Mouse (Mus musculus) myocyte (in vitro differentiated cells): Measurements from ENCODE around the gene Cdh1. TPM values are rescaled to one million over a fixed set of nuclear protein-coding genes. Genes with fewer than 3 reads are reported as not detected.

Source experiments
- H3K27me3 ChIP-seq: one replicate; pipeline ENCODE4 v1.6.1; 2011; ENCODE audit not compliant: control insufficient read depth, insufficient read depth, insufficient read length
- H3K36me3 ChIP-seq: one replicate; pipeline ENCODE4 v1.6.1; 2011; ENCODE audit not compliant: control insufficient read depth, insufficient read depth
- H3K4me2 ChIP-seq: one replicate; pipeline ENCODE4 v1.6.1; 2011; ENCODE audit warnings: low read depth, control low read depth
- H3K4me3 ChIP-seq: one replicate; pipeline ENCODE4 v1.5.1; 2011; ENCODE audit warnings: mild to moderate bottlenecking, control low read depth, moderate library complexity
- H3K79me2 ChIP-seq: one replicate; pipeline ENCODE4 v1.6.1; 2011; ENCODE audit not compliant: control insufficient read depth, insufficient read depth
- H3ac ChIP-seq: one replicate; pipeline ENCODE4 v1.6.1; 2011; ENCODE audit not compliant: control insufficient read depth, insufficient read length
- CEBPB ChIP-seq: IDR thresholded peaks from 2 replicates; pipeline ENCODE4 v1.6.1; 2011; ENCODE audit warnings: mild to moderate bottlenecking, moderate library complexity; ENCODE audit not compliant: poor library complexity, insufficient read depth, severe bottlenecking
- E2F4 ChIP-seq: IDR thresholded peaks from one replicate; pipeline ENCODE4 v1.6.1; 2011; ENCODE audit warnings: mild to moderate bottlenecking, control low read depth, moderate library complexity; ENCODE audit not compliant: insufficient read depth
- MAX ChIP-seq: IDR thresholded peaks from one replicate; pipeline ENCODE4 v1.6.1; 2011; ENCODE audit warnings: low read depth, mild to moderate bottlenecking, control low read depth
- MYOD1 ChIP-seq, 3 experiments: IDR thresholded peaks; one replicate each; pipeline ENCODE4 v1.6.1; 2011; ENCODE audit warnings: control low read depth in 2 of 3, low read depth in 2 of 3, mild to moderate bottlenecking in 2 of 3, moderate library complexity in 1 of 3; ENCODE audit not compliant: insufficient read length in 2 of 3, control insufficient read depth in 1 of 3
- MYOG ChIP-seq, 3 experiments: IDR thresholded peaks; one replicate each; pipeline ENCODE4 v1.6.1; 2011; ENCODE audit warnings: control low read depth in 2 of 3, low read depth in 2 of 3, mild to moderate bottlenecking in 2 of 3; ENCODE audit not compliant: insufficient read length in 2 of 3, control insufficient read depth in 1 of 3, insufficient read depth in 1 of 3
- POLR2A ChIP-seq: IDR thresholded peaks from one replicate; pipeline ENCODE4 v1.6.1; 2011; ENCODE audit warnings: low read depth, mild to moderate bottlenecking, control low read depth, moderate library complexity; ENCODE audit not compliant: insufficient read length
- POLR2AphosphoS2 ChIP-seq: IDR thresholded peaks from one replicate; pipeline ENCODE4 v1.6.1; 2011; ENCODE audit warnings: low read depth, control low read depth; ENCODE audit not compliant: insufficient read length
- REST ChIP-seq: IDR thresholded peaks from one replicate; pipeline ENCODE4 v1.6.1; 2011; ENCODE audit warnings: mild to moderate bottlenecking, control low read depth, moderate library complexity; ENCODE audit not compliant: insufficient read depth, insufficient read length
- SRF ChIP-seq: IDR thresholded peaks from one replicate; pipeline ENCODE4 v1.6.1; 2011; ENCODE audit warnings: low read depth; ENCODE audit not compliant: control insufficient read depth, insufficient read length
- TCF12 ChIP-seq: IDR thresholded peaks from one replicate; pipeline ENCODE4 v1.6.1; 2011; ENCODE audit warnings: mild to moderate bottlenecking, control low read depth; ENCODE audit not compliant: poor library complexity, insufficient read depth, severe bottlenecking
- TCF3 ChIP-seq: IDR thresholded peaks from one replicate; pipeline ENCODE4 v1.6.1; 2011; ENCODE audit warnings: low read depth, control low read depth; ENCODE audit not compliant: insufficient read length
- USF1 ChIP-seq: IDR thresholded peaks from one replicate; pipeline ENCODE4 v1.6.1; 2011; ENCODE audit warnings: low read depth, mild to moderate bottlenecking, control low read depth, moderate library complexity
- polyA plus RNA-seq: library from polyadenylated mRNA; unstranded; fragments of >200 nt; fragmentation: generic; extraction: Trizol; gene quantifications from one replicate; pipeline ENCODE4 v1.2.1, GENCODE M21; 2012; ENCODE audit warnings: missing spikeins

Gene Cdh1
- polyA plus RNA-seq, 1 experiment = 0.11 TPM

DNA sequence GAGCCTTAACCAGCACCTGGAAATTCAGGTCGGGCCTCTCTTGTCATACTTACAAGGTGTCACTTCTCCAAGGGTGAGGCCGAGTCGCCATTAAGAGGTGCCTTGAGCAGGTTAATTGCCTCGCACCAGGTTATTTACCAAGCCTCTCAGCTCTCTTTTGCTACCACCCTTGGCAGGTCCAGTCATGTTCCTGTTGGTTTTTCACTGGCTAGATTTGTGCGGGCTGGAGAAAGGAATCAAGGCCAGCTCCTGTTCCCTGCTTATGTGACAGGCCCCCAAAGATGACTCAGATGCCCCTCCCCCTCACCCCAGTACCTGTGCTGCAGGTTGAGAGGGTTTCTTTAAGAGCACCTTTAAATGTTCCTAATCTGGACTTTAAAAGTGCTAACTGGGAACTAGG lies 43.6 kb downstream of the Cdh1 start:
- Histone ChIP-seq H3K79me2 (no peaks in the 10 kb centered on the region), H3K27me3 (no peaks in the 10 kb centered on the region), H3K4me2 (no peak overlapping the region), H3ac (no peak overlapping the region), H3K36me3 (no peaks in the 10 kb centered on the region), H3K4me3 (no peak overlapping the region)
- TF ChIP-seq MYOG (IDR thresholded peaks at IDR 0.05; ENCODE audit: control insufficient read depth in 1 of 3, insufficient read depth in 1 of 3, insufficient read length in 2 of 3, low read depth in 2 of 3) = no peak
- TF ChIP-seq MYOD1 (IDR thresholded peaks at IDR 0.05; ENCODE audit: control insufficient read depth in 1 of 3, insufficient read length in 2 of 3, low read depth in 2 of 3) = no peak
- TF ChIP-seq POLR2A = no peak
- no peak for TF ChIP-seq MAX
- no peak for TF ChIP-seq E2F4
- TF ChIP-seq SRF = no peak
- no peak for TF ChIP-seq POLR2AphosphoS2
- no peak for TF ChIP-seq REST
- no peak for TF ChIP-seq TCF3
- TF ChIP-seq USF1 = no peak
- no peak for TF ChIP-seq TCF12
- TF ChIP-seq CEBPB = no peak

GRCm38 (mm10) chr8:106647387-106647786 lies 44.2 kb downstream of the Cdh1 start:
- no peaks in the 10 kb centered on the region for H3K79me2 ChIP-seq
- H3K27me3 ChIP-seq = no peaks in the 10 kb centered on the region
- no peak overlapping the region for H3K4me3 ChIP-seq
- no peak overlapping the region for H3K4me2 ChIP-seq
- no peak for TF ChIP-seq REST
- TF ChIP-seq SRF = no peak
- TF ChIP-seq CEBPB = no peak
- no peak for TF ChIP-seq MAX
- TF ChIP-seq POLR2A = no peak
- H3ac ChIP-seq = no peak overlapping the region
- H3K36me3 ChIP-seq = no peaks in the 10 kb centered on the region

DNA sequence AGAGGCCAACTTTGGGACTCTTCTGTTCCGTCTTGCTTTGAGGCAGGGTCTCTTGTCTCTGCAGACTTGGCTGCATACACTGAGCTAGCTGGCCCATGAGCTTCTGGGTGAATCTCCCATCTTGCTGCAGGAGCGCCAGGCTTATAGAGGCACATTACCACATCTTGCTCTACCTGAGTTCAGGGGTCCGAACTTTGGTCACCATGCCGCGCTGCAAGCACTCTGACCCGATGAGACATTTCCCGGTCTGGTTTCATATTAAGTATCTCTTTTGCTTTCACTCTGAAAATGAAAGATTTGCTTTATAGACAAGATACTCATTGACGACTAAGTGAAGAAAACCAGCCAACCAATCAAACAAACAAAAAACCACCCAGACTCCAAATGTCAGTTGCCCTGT lies 45.3 kb downstream of the Cdh1 start:
- no peak overlapping the region for H3K4me2 ChIP-seq
- H3ac ChIP-seq = no peak overlapping the region

DNA sequence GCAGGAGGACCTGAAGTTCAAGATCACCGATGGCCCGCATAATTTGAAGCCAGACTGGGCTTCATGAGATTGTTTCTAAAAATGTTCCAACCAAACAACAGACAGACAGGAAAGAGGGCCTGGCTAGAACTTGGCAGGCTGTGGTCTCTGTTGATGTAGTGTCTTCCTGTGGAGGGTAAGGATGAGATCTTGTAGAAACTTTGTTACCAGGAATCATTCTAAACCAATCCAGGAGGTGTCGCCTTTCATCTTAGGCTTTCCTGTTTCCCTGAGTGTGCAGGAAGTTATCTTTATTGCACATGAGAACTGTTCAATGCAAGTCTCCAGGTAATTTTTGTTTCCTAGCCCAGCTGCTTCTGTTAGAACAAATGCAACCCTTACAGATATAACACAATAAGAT lies 48.8 kb downstream of the Cdh1 start:
- Histone ChIP-seq H3K79me2 (no peaks in the 10 kb centered on the region), H3ac (no peak overlapping the region), H3K36me3 (no peaks in the 10 kb centered on the region), H3K4me3 (no peak overlapping the region), H3K4me2 (no peak overlapping the region), H3K27me3 (no peaks in the 10 kb centered on the region)
- TF ChIP-seq REST (no peak), POLR2A (no peak), MYOG (IDR thresholded peaks at IDR 0.05; ENCODE audit: control insufficient read depth in 1 of 3, insufficient read depth in 1 of 3, insufficient read length in 2 of 3, low read depth in 2 of 3) (no peak), POLR2AphosphoS2 (no peak), MAX (no peak), MYOD1 (IDR thresholded peaks at IDR 0.05; ENCODE audit: control insufficient read depth in 1 of 3, insufficient read length in 2 of 3, low read depth in 2 of 3) (no peak), TCF3 (no peak)

More for the DNA sequence above, 45.3 kb downstream of the Cdh1 start:
- Histone ChIP-seq H3K79me2 (no peaks in the 10 kb centered on the region), H3K4me3 (no peak overlapping the region), H3K36me3 (no peaks in the 10 kb centered on the region), H3K27me3 (no peaks in the 10 kb centered on the region)
- TF ChIP-seq TCF12 (no peak), MAX (no peak), REST (no peak), POLR2AphosphoS2 (no peak), SRF (no peak), POLR2A (no peak), CEBPB (no peak)

DNA sequence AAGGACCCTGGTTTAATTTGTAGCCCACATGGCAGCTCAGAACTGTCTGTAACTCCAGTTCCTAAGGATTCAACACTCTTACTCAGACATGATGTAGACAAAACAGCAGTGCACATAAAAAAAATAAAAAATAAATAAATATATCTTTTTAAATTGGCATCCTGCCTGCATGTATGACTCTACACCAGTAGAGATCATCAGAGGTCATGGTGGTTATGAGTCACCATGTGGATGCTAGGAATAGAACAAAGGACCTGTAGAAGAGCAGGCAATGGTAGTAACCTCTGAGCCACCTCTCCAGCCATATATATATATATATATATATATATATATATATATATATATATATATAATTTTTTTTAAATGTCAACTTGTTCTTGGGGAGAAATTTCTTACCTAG lies 52.9 kb downstream of the Cdh1 start:
- Histone ChIP-seq H3K79me2 (no peaks in the 10 kb centered on the region), H3ac (no peak overlapping the region), H3K36me3 (no peaks in the 10 kb centered on the region), H3K27me3 (no peaks in the 10 kb centered on the region), H3K4me2 (no peak overlapping the region), H3K4me3 (no peak overlapping the region)
- no peak for TF ChIP-seq MYOD1 (IDR thresholded peaks at IDR 0.05; ENCODE audit: control insufficient read depth in 1 of 3, insufficient read length in 2 of 3, low read depth in 2 of 3)
- no peak for TF ChIP-seq CEBPB
- no peak for TF ChIP-seq USF1
- no peak for TF ChIP-seq MAX
- TF ChIP-seq POLR2A = no peak
- no peak for TF ChIP-seq POLR2AphosphoS2
- TF ChIP-seq E2F4 = no peak
- TF ChIP-seq SRF = no peak
- TF ChIP-seq TCF12 = no peak
- TF ChIP-seq MYOG (IDR thresholded peaks at IDR 0.05; ENCODE audit: control insufficient read depth in 1 of 3, insufficient read depth in 1 of 3, insufficient read length in 2 of 3, low read depth in 2 of 3) = no peak
- no peak for TF ChIP-seq REST
- no peak for TF ChIP-seq TCF3
